Mouse (Mus musculus): ENCODE results near the gene Prdm5. TPM values are rescaled to one million over a fixed set of nuclear protein-coding genes. Genes with fewer than 3 reads are reported as not detected.

The Prdm5 gene
- polyA plus RNA-seq, 1 experiment from 2014 or later, result 5.9 TPM

GRCm38 (mm10) chr6:65798390-65798789 lies 19.6 kb downstream of the Prdm5 start:
- H3K4me1 ChIP-seq (ENCODE audit: control insufficient read depth, insufficient read depth, low read length), result no peaks in the 10 kb centered on the region
- H3K9ac ChIP-seq (ENCODE audit: low read length), result no peak overlapping the region
- H3K36me3 ChIP-seq (ENCODE audit: control insufficient read depth, insufficient read depth, low read length), result no peaks in the 10 kb centered on the region
- no peak for ATAC-seq
- no peak for DNase-seq (ENCODE audit: low spot score)
- H3K27ac ChIP-seq (ENCODE audit: low read depth, low read length), result no peak overlapping the region
- WGBS, result 89% methylated on average over 3 of the region's 3 CpGs
- H3K27me3 ChIP-seq (replicated peaks; ENCODE audit: control insufficient read depth, insufficient read depth, low read length), result no peaks in the 10 kb centered on the region
- no peaks in the 10 kb centered on the region for H3K9me3 ChIP-seq (replicated peaks; ENCODE audit: control insufficient read depth, low read length)
- H3K4me3 ChIP-seq (ENCODE audit: low read depth, low read length), result no peak overlapping the region
- H3K4me2 ChIP-seq (ENCODE audit: low read length), result no peak overlapping the region

- no peak for ATAC-seq
- Histone ChIP-seq H3K4me2 (ENCODE audit: low read length) (no peak overlapping the region), H3K4me3 (ENCODE audit: low read depth, low read length) (no peak overlapping the region), H3K27ac (ENCODE audit: low read depth, low read length) (no peak overlapping the region), H3K36me3 (ENCODE audit: control insufficient read depth, insufficient read depth, low read length) (no peaks in the 10 kb centered on the region), H3K27me3 (replicated peaks; ENCODE audit: control insufficient read depth, insufficient read depth, low read length) (no peaks in the 10 kb centered on the region), H3K4me1 (ENCODE audit: control insufficient read depth, insufficient read depth, low read length) (no peaks in the 10 kb centered on the region), H3K9me3 (replicated peaks; ENCODE audit: control insufficient read depth, low read length) (no peaks in the 10 kb centered on the region), H3K9ac (ENCODE audit: low read length) (no peak overlapping the region)
- 80% methylated on average over 3 of the region's 3 CpGs for WGBS
- no peak for DNase-seq (ENCODE audit: low spot score)
Observed at GRCm38 (mm10) chr6:65811685-65812084, 32.9 kb downstream of the Prdm5 start.

GRCm38 (mm10) chr6:65818039-65818747 lies 39.4 kb downstream of the Prdm5 start:
- Histone ChIP-seq H3K4me3 (ENCODE audit: low read depth, low read length) (no peak overlapping the region), H3K4me1 (ENCODE audit: control insufficient read depth, insufficient read depth, low read length) (no peaks in the 10 kb centered on the region), H3K9me3 (replicated peaks; ENCODE audit: control insufficient read depth, low read length) (no peaks in the 10 kb centered on the region), H3K36me3 (ENCODE audit: control insufficient read depth, insufficient read depth, low read length) (no peaks in the 10 kb centered on the region), H3K4me2 (ENCODE audit: low read length) (no peak overlapping the region), H3K27me3 (replicated peaks; ENCODE audit: control insufficient read depth, insufficient read depth, low read length) (no peaks in the 10 kb centered on the region), H3K9ac (ENCODE audit: low read length) (no peak overlapping the region), H3K27ac (ENCODE audit: low read depth, low read length) (no peak overlapping the region)
- 83% methylated on average over 4 of the region's 4 CpGs for WGBS
- ATAC-seq, result peak; percentile 42; the same call in 1 of the 2 replicates
- peak; percentile 28 for DNase-seq (ENCODE audit: low spot score)

- H3K4me3 ChIP-seq (ENCODE audit: low read depth, low read length), result no peak overlapping the region
- ATAC-seq (no peak), DNase-seq (ENCODE audit: low spot score) (no peak)
- no peak overlapping the region for H3K27ac ChIP-seq (ENCODE audit: low read depth, low read length)
- no peaks in the 10 kb centered on the region for H3K36me3 ChIP-seq (ENCODE audit: control insufficient read depth, insufficient read depth, low read length)
- WGBS, result 81% methylated on average over 1 of the region's 1 CpGs
- no peak overlapping the region for H3K9ac ChIP-seq (ENCODE audit: low read length)
- no peaks in the 10 kb centered on the region for H3K4me1 ChIP-seq (ENCODE audit: control insufficient read depth, insufficient read depth, low read length)
- H3K4me2 ChIP-seq (ENCODE audit: low read length), result no peak overlapping the region
- H3K9me3 ChIP-seq (replicated peaks; ENCODE audit: control insufficient read depth, low read length), result no peaks in the 10 kb centered on the region; the same call in 1 of the 2 replicates
- H3K27me3 ChIP-seq (replicated peaks; ENCODE audit: control insufficient read depth, insufficient read depth, low read length), result no peaks in the 10 kb centered on the region
Observed at GRCm38 (mm10) chr6:65828656-65829055, 49.9 kb downstream of the Prdm5 start.

GRCm38 (mm10) chr6:65831443-65831842 lies 52.7 kb downstream of the Prdm5 start:
- H3K9ac ChIP-seq (ENCODE audit: low read length), result no peak overlapping the region
- H3K36me3 ChIP-seq (ENCODE audit: control insufficient read depth, insufficient read depth, low read length), result no peaks in the 10 kb centered on the region
- no peaks in the 10 kb centered on the region for H3K27me3 ChIP-seq (replicated peaks; ENCODE audit: control insufficient read depth, insufficient read depth, low read length)
- DNase-seq (ENCODE audit: low spot score) (no peak), ATAC-seq (no peak)
- H3K27ac ChIP-seq (ENCODE audit: low read depth, low read length), result no peak overlapping the region
- WGBS, result 88% methylated on average over 5 of the region's 5 CpGs
- H3K4me1 ChIP-seq (ENCODE audit: control insufficient read depth, insufficient read depth, low read length), result no peaks in the 10 kb centered on the region
- no peak overlapping the region for H3K4me3 ChIP-seq (ENCODE audit: low read depth, low read length)
- H3K9me3 ChIP-seq (replicated peaks; ENCODE audit: control insufficient read depth, low read length), result no peaks in the 10 kb centered on the region; the same call in 1 of the 2 replicates
- H3K4me2 ChIP-seq (ENCODE audit: low read length), result no peak overlapping the region

GRCm38 (mm10) chr6:65834013-65834412 lies 55.2 kb downstream of the Prdm5 start:
- no peak overlapping the region for H3K4me2 ChIP-seq (ENCODE audit: low read length)
- H3K27me3 ChIP-seq (replicated peaks; ENCODE audit: control insufficient read depth, insufficient read depth, low read length), result no peaks in the 10 kb centered on the region
- H3K4me1 ChIP-seq (ENCODE audit: control insufficient read depth, insufficient read depth, low read length), result no peaks in the 10 kb centered on the region
- no peak overlapping the region for H3K27ac ChIP-seq (ENCODE audit: low read depth, low read length)
- H3K9me3 ChIP-seq (replicated peaks; ENCODE audit: control insufficient read depth, low read length), result no peaks in the 10 kb centered on the region; the same call in 1 of the 2 replicates
- ATAC-seq (no peak), DNase-seq (ENCODE audit: low spot score) (no peak)
- 92% methylated on average over 4 of the region's 4 CpGs for WGBS
- H3K4me3 ChIP-seq (ENCODE audit: low read depth, low read length), result no peak overlapping the region
- H3K9ac ChIP-seq (ENCODE audit: low read length), result no peak overlapping the region
- no peaks in the 10 kb centered on the region for H3K36me3 ChIP-seq (ENCODE audit: control insufficient read depth, insufficient read depth, low read length)

GRCm38 (mm10) chr6:65842579-65842978 lies 63.8 kb downstream of the Prdm5 start:
- no peaks in the 10 kb centered on the region for H3K27me3 ChIP-seq (replicated peaks; ENCODE audit: control insufficient read depth, insufficient read depth, low read length)
- H3K9me3 ChIP-seq (replicated peaks; ENCODE audit: control insufficient read depth, low read length), result no peaks in the 10 kb centered on the region
- no peak for ATAC-seq
- DNase-seq (ENCODE audit: low spot score), result no peak
- no peak overlapping the region for H3K4me2 ChIP-seq (ENCODE audit: low read length)
- H3K9ac ChIP-seq (ENCODE audit: low read length), result no peak overlapping the region
- WGBS, result 92% methylated on average over 4 of the region's 4 CpGs
- H3K4me3 ChIP-seq (ENCODE audit: low read depth, low read length), result no peak overlapping the region
- H3K36me3 ChIP-seq (ENCODE audit: control insufficient read depth, insufficient read depth, low read length), result no peaks in the 10 kb centered on the region
- no peaks in the 10 kb centered on the region for H3K4me1 ChIP-seq (ENCODE audit: control insufficient read depth, insufficient read depth, low read length)
- H3K27ac ChIP-seq (ENCODE audit: low read depth, low read length), result no peak overlapping the region

GRCm38 (mm10) chr6:65849127-65849526 lies 70.3 kb downstream of the Prdm5 start:
- Histone ChIP-seq H3K4me3 (ENCODE audit: low read depth, low read length) (no peak overlapping the region), H3K4me2 (ENCODE audit: low read length) (no peak overlapping the region), H3K9ac (ENCODE audit: low read length) (no peak overlapping the region), H3K4me1 (ENCODE audit: control insufficient read depth, insufficient read depth, low read length) (no peaks in the 10 kb centered on the region), H3K36me3 (ENCODE audit: control insufficient read depth, insufficient read depth, low read length) (no peaks in the 10 kb centered on the region), H3K27ac (ENCODE audit: low read depth, low read length) (no peak overlapping the region), H3K27me3 (replicated peaks; ENCODE audit: control insufficient read depth, insufficient read depth, low read length) (no peaks in the 10 kb centered on the region), H3K9me3 (replicated peaks; ENCODE audit: control insufficient read depth, low read length) (no peaks in the 10 kb centered on the region)
- WGBS, result 70% methylated on average over 4 of the region's 4 CpGs
- DNase-seq (ENCODE audit: low spot score), result no peak
- no peak for ATAC-seq

GRCm38 (mm10) chr6:65849687-65850086 lies 70.9 kb downstream of the Prdm5 start:
- no peak for ATAC-seq
- WGBS, result 88% methylated on average over 3 of the region's 3 CpGs

More at GRCm38 (mm10) chr6:65849687-65850086, 70.9 kb downstream of the Prdm5 start:
- Histone ChIP-seq H3K4me2 (ENCODE audit: low read length) (no peak overlapping the region), H3K27ac (ENCODE audit: low read depth, low read length) (no peak overlapping the region), H3K27me3 (replicated peaks; ENCODE audit: control insufficient read depth, insufficient read depth, low read length) (no peaks in the 10 kb centered on the region), H3K9me3 (replicated peaks; ENCODE audit: control insufficient read depth, low read length) (no peaks in the 10 kb centered on the region), H3K4me3 (ENCODE audit: low read depth, low read length) (no peak overlapping the region), H3K36me3 (ENCODE audit: control insufficient read depth, insufficient read depth, low read length) (no peaks in the 10 kb centered on the region), H3K4me1 (ENCODE audit: control insufficient read depth, insufficient read depth, low read length) (0 out of 2 replicates have a peak, but pooled peaks cover 3% of the 10 kb centered on the region), H3K9ac (ENCODE audit: low read length) (no peak overlapping the region)
- DNase-seq (ENCODE audit: low spot score), result no peak
